Mouse (Mus musculus) olfactory bulb, adult 2 months (tissue): ENCODE measurements around the gene Cyp4f14. TPM values are rescaled to one million over a fixed set of nuclear protein-coding genes. Genes with fewer than 3 reads are reported as not detected.
A peak's percentile ranks its signal among the peaks of the same experiment; 100 is the strongest.

Experiments
- H3K27ac ChIP-seq: fragments of 200-500 bp; 2 replicates; pipeline ENCODE4 v1.5.1; 2012; ENCODE audit warnings: low read depth, low read length; ENCODE audit not compliant: insufficient read depth
- H3K4me1 ChIP-seq: fragments of 200-500 bp; 2 replicates; pipeline ENCODE4 v1.6.1; 2012; ENCODE audit warnings: low read length; ENCODE audit not compliant: control insufficient read depth, insufficient read depth
- H3K4me3 ChIP-seq: fragments of 200-500 bp; 2 replicates; pipeline ENCODE4 v1.5.1; 2012; ENCODE audit warnings: mild to moderate bottlenecking, low read depth, low read length, moderate library complexity; ENCODE audit not compliant: insufficient read depth
- CTCF ChIP-seq: fragments of 200-500 bp; IDR thresholded peaks from 2 replicates; pipeline ENCODE4 v1.5.1; 2012; ENCODE audit warnings: low read depth, mild to moderate bottlenecking, low read length, moderate library complexity; ENCODE audit not compliant: insufficient read depth
- POLR2A ChIP-seq: fragments of 200-500 bp; IDR thresholded peaks from 2 replicates; pipeline ENCODE4 v1.6.1; 2012; ENCODE audit warnings: mild to moderate bottlenecking, low read depth, low read length, moderate library complexity; ENCODE audit not compliant: insufficient read depth
- WGBS: fragments of 180-500 bp; shearing (Covaris S2); methylation state at CpG from one replicate; pipeline ENCODE4 v1.1.7; 2018; 5-methylcytosine and 5-hydroxymethylcytosine counted together
- polyA plus RNA-seq: library from polyadenylated mRNA; stranded (reverse); fragments of >200 nt; gene quantifications from 2 replicates; pipeline ENCODE4 v1.2.4, GENCODE M21; 2012; ENCODE audit warnings: low replicate concordance; ENCODE audit not compliant: missing spikeins, insufficient read depth, insufficient read length

The Cyp4f14 gene
- polyA plus RNA-seq: not detected in 2 replicates

GRCm38 (mm10) chr17:32917131-32917530 is at the start of gene Cyp4f14:
Gene Cyp4f14, minus strand, starts transcription at chr17:32917342.
- no peak within 1 kb of the TSS for H3K4me3 ChIP-seq
- no peak within 1 kb of the TSS for H3K27ac ChIP-seq
- H3K4me1 ChIP-seq: no peaks in the 10 kb centered on the region
- no peak for TF ChIP-seq POLR2A
- WGBS: 10% methylated on average over 2 of the region's 2 CpGs

GRCm38 (mm10) chr17:32965623-32966290 is 48.6 kb upstream of the Cyp4f14 start, which contains the start of gene Zfp472:
Gene Zfp472, plus strand, starts transcription at chr17:32965814.
- TF ChIP-seq POLR2A (no peak), CTCF (no peak)
- Histone ChIP-seq H3K27ac (no peak within 1 kb of the TSS), H3K4me1 (peaks cover 6% of the 10 kb centered on the region), H3K4me3 (peak within 1 kb of the TSS; percentile 63)
- under 1% methylated on average over 33 of the region's 33 CpGs for WGBS

GRCm38 (mm10) chr17:32965253-32965622 is 48.1 kb upstream of the Cyp4f14 start:
- Histone ChIP-seq H3K27ac (no peak overlapping the region), H3K4me3 (peak overlapping the region; percentile 63)
- WGBS: under 1% methylated on average over 14 of the region's 14 CpGs

GRCm38 (mm10) chr17:32951441-32951840 is 34.3 kb upstream of the Cyp4f14 start:
- H3K4me3 ChIP-seq: peak overlapping the region; percentile 17; the same call in 1 of the 2 replicates

More at GRCm38 (mm10) chr17:32965253-32965622, 48.1 kb upstream of the Cyp4f14 start:
- TF ChIP-seq POLR2A: no peak
- TF ChIP-seq CTCF: no peak
- H3K4me1 ChIP-seq: peaks cover 6% of the 10 kb centered on the region

GRCm38 (mm10) chr17:32951006-32951405 is 33.9 kb upstream of the Cyp4f14 start:
- Histone ChIP-seq H3K4me3 (no peak overlapping the region), H3K4me1 (peaks cover 16% of the 10 kb centered on the region), H3K27ac (no peak overlapping the region)
- WGBS: 74% methylated on average over 11 of the region's 11 CpGs
- no peak for TF ChIP-seq CTCF
- no peak for TF ChIP-seq POLR2A

More at GRCm38 (mm10) chr17:32951441-32951840, 34.3 kb upstream of the Cyp4f14 start:
- H3K27ac ChIP-seq: no peak overlapping the region
- TF ChIP-seq POLR2A: no peak
- peak; percentile 53; the same call in 1 of the 2 replicates for TF ChIP-seq CTCF
- 29% methylated on average over 16 of the region's 16 CpGs for WGBS
- H3K4me1 ChIP-seq: peaks cover 13% of the 10 kb centered on the region

- Histone ChIP-seq H3K4me3 (no peak overlapping the region), H3K4me1 (peaks cover 16% of the 10 kb centered on the region), H3K27ac (no peak overlapping the region)
- TF ChIP-seq CTCF (no peak), POLR2A (no peak)
- 88% methylated on average over 3 of the region's 3 CpGs for WGBS
These were observed 33.0 kb upstream of the Cyp4f14 start for GRCm38 (mm10) chr17:32950136-32950535.

- WGBS: 5% methylated on average over 12 of the region's 12 CpGs
- peak; percentile 47; the same call in 1 of the 2 replicates for TF ChIP-seq POLR2A
- no peak for TF ChIP-seq CTCF
- peak within 1 kb of the TSS; percentile 61 for H3K4me3 ChIP-seq
- peaks cover 16% of the 10 kb centered on the region for H3K4me1 ChIP-seq
- peak within 1 kb of the TSS; percentile 82 for H3K27ac ChIP-seq
These were observed 30.2 kb upstream of the Cyp4f14 start, which contains the start of gene Cyp4f13 for GRCm38 (mm10) chr17:32947215-32947914. Gene Cyp4f13, minus strand, starts transcription at chr17:32947402.

- Histone ChIP-seq H3K4me1 (peaks cover 15% of the 10 kb centered on the region), H3K27ac (peak overlapping the region; percentile 18), H3K4me3 (peak overlapping the region; percentile 61)
- 44% methylated on average over 9 of the region's 9 CpGs for WGBS
- no peak for TF ChIP-seq CTCF
- no peak for TF ChIP-seq POLR2A
These were observed 29.6 kb upstream of the Cyp4f14 start for GRCm38 (mm10) chr17:32946716-32947115.

GRCm38 (mm10) chr17:32944402-32945035 is 27.4 kb upstream of the Cyp4f14 start:
- no peak overlapping the region for H3K4me3 ChIP-seq
- WGBS: 41% methylated on average over 3 of the region's 3 CpGs
- no peak overlapping the region for H3K27ac ChIP-seq
- TF ChIP-seq CTCF: no peak
- no peak for TF ChIP-seq POLR2A
- H3K4me1 ChIP-seq: peaks cover 12% of the 10 kb centered on the region
